In the genomic region with DNA sequence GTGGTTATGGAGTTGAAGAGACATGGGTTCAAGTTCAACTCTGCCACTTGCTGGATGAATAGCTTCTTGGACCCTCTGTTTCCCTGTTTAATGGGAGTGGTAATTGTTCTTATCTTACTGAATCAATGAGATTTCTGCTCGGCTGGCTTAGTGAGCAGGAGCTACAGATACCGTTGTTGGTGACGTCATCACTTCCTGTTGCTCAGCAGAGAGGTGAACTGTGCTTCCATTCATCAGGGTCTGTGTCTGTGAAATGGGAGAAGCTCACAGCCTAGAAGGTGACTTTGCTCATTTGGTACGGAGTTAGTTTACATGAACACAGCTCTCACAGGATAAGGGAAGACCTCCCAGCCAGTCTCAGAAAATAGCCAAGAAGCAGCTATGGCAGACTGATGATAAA, we compare ENCODE assay signal across 16 mouse cellular contexts. TPM values are rescaled to one million over a fixed set of nuclear protein-coding genes. Genes with fewer than 3 reads are reported as not detected.
"Had no signal": no experiment of that assay in that cellular context is flagged by ENCODE, and none has a peak within 500 bp of the region (broad histone marks: within the 10 kb centered on the region; RNA-seq: fewer than 3 reads in every experiment).

No protein-coding gene starts in this region.

- H3K36me3 ChIP-seq: kidney, embryonic 15.5 days; limb, embryonic 13.5 days; midbrain, embryonic 13.5 days; neural tube, embryonic 12.5 days had no signal

- H3K9ac ChIP-seq: kidney, embryonic 15.5 days; limb, embryonic 13.5 days; liver, embryonic 14.5 days; midbrain, embryonic 13.5 days; neural tube, embryonic 12.5 days had no signal

- ATAC-seq: intestine, embryonic 16.5 days; midbrain, embryonic 13.5 days had no signal

- H3K9me3 ChIP-seq: kidney, embryonic 15.5 days; limb, embryonic 13.5 days; midbrain, embryonic 13.5 days; neural tube, embryonic 12.5 days had no signal

- H3K4me2 ChIP-seq: kidney, embryonic 15.5 days; limb, embryonic 13.5 days; midbrain, embryonic 13.5 days; neural tube, embryonic 12.5 days had no signal

- H3K4me3 ChIP-seq: kidney, embryonic 15.5 days; limb, embryonic 13.5 days; midbrain, embryonic 13.5 days; neural tube, embryonic 12.5 days had no signal

- DNase-seq: kidney, adult 2 months; kidney, postnatal 14 days; layer of hippocampus, adult 9-11 months; layer of hippocampus, postnatal 36 days; lung, adult 18-20 months; right cerebral cortex, postnatal 14 days; thymus, adult 18-20 months had no signal

- H3K27ac ChIP-seq: kidney, embryonic 15.5 days; limb, embryonic 13.5 days; liver, embryonic 14.5 days; midbrain, embryonic 13.5 days; neural tube, embryonic 12.5 days had no signal

RNA-seq across cellular contexts. Expression of a gene that starts 22.4 kb away (rescaled TPM):
- total RNA-seq: layer of hippocampus, postnatal 36 days; liver, adult 2 months; megakaryocyte progenitor cell, adult 5-6 weeks; neutrophil, adult 5-6 weeks had no signal
- polyA plus RNA-seq: liver, adult 2 months; midbrain, embryonic 13.5 days had no signal

RNA-seq across cellular contexts. Expression of a gene that starts 42.4 kb away (rescaled TPM):
- polyA plus RNA-seq: liver, adult 2 months had no signal
